In the genomic region with DNA sequence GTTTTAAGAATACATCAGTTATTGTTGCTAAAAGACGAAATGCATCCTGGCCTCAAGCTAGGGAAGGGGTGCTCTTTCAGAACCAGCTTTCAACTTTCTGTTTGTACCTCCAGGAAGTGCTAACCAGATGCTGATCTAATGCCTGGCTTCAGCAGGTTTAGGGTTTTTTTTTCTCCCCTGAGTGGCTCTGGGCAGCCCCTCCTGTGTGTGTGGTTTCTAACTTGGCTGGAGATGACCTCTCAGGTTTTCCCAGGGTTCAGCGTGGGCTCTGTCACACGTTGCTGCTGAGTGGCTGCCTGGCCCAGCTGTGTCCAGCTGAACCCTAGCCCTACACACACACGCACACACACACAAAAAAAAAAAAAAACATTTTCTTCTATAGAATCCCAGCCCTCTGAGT, we compare ENCODE assay signal across 12 mouse cellular contexts. TPM values are rescaled to one million over a fixed set of nuclear protein-coding genes. Genes with fewer than 3 reads are reported as not detected.
DNase-seq lines count a peak whose midpoint lies in the region; ATAC-seq and TF ChIP-seq lines count a peak whose summit lies in the region.
"Had no signal": no experiment of that assay in that cellular context is flagged by ENCODE, and none has a peak within 500 bp of the region (broad histone marks: within the 10 kb centered on the region; RNA-seq: fewer than 3 reads in every experiment).

No protein-coding gene starts in this region.

- 57% methylated on average over 4 of the region's 4 CpGs for WGBS in intestine, embryonic 16.5 days
- WGBS in intestine, postnatal 0 days, result 57% methylated on average over 4 of the region's 4 CpGs
- 26% methylated on average over 4 of the region's 4 CpGs for WGBS in liver, embryonic 15.5 days (ENCODE audit: insufficient replicate concordance)

- peak; percentile 13 to 21 for DNase-seq in B cell, adult 2 months
- peak; percentile 16 for DNase-seq in T-cell, adult 2 months (ENCODE audit: low spot score)
- DNase-seq in frontal cortex, postnatal 10 days (ENCODE audit: low spot score in 2 of 2), result no peak
- DNase-seq in ovary, postnatal 36 days (ENCODE audit: low spot score), result no peak
- DNase-seq: adrenal gland, postnatal 36 days; cerebellum, postnatal 36 days had no signal

- no peak overlapping the region for H3K4me3 ChIP-seq in intestine, embryonic 16.5 days (ENCODE audit: low read length)
- H3K4me3 ChIP-seq in intestine, postnatal 0 days (ENCODE audit: low read depth, low read length), result no peak overlapping the region
- no peak overlapping the region for H3K4me3 ChIP-seq in liver, embryonic 15.5 days (replicated peaks)
- H3K4me3 ChIP-seq: forebrain, embryonic 12.5 days; limb, embryonic 15.5 days; midbrain, embryonic 15.5 days had no signal

- no peak overlapping the region for H3K9ac ChIP-seq in intestine, embryonic 16.5 days (ENCODE audit: low read depth, low read length)
- H3K9ac ChIP-seq in intestine, postnatal 0 days (ENCODE audit: low read depth, low read length), result no peak overlapping the region
- no peak overlapping the region for H3K9ac ChIP-seq in liver, embryonic 15.5 days
- H3K9ac ChIP-seq: forebrain, embryonic 12.5 days; limb, embryonic 15.5 days; midbrain, embryonic 15.5 days had no signal

- H3K27ac ChIP-seq in intestine, embryonic 16.5 days (ENCODE audit: low read length), result peak overlapping the region; percentile 61; the same call in 1 of the 2 replicates
- no peak overlapping the region for H3K27ac ChIP-seq in intestine, postnatal 0 days (ENCODE audit: low read depth, low read length)
- H3K27ac ChIP-seq in liver, embryonic 15.5 days (replicated peaks), result no peak overlapping the region
- H3K27ac ChIP-seq: forebrain, embryonic 12.5 days; limb, embryonic 15.5 days; midbrain, embryonic 15.5 days had no signal

- H3K4me1 ChIP-seq in intestine, embryonic 16.5 days (ENCODE audit: control insufficient read depth, insufficient read depth, low read length), result peaks cover 25% of the 10 kb centered on the region
- 0 out of 2 replicates have a peak, but pooled peaks cover 8% of the 10 kb centered on the region for H3K4me1 ChIP-seq in intestine, postnatal 0 days (replicated peaks; ENCODE audit: control insufficient read depth, insufficient read depth, low read length)
- peaks cover 43% of the 10 kb centered on the region for H3K4me1 ChIP-seq in liver, embryonic 15.5 days (replicated peaks)

- no peak overlapping the region for H3K4me2 ChIP-seq in intestine, embryonic 16.5 days (ENCODE audit: low read depth, low read length)
- no peak overlapping the region for H3K4me2 ChIP-seq in intestine, postnatal 0 days (replicated peaks; ENCODE audit: low read depth)
- H3K4me2 ChIP-seq in liver, embryonic 15.5 days, result peak overlapping the region; percentile 38
- H3K4me2 ChIP-seq: forebrain, embryonic 12.5 days; limb, embryonic 15.5 days; midbrain, embryonic 15.5 days had no signal

- H3K9me3 ChIP-seq in intestine, embryonic 16.5 days (ENCODE audit: control insufficient read depth, low read length), result no peaks in the 10 kb centered on the region
- no peaks in the 10 kb centered on the region for H3K9me3 ChIP-seq in intestine, postnatal 0 days (ENCODE audit: control insufficient read depth)
- no peaks in the 10 kb centered on the region for H3K9me3 ChIP-seq in liver, embryonic 15.5 days (replicated peaks)
- H3K9me3 ChIP-seq: forebrain, embryonic 12.5 days; limb, embryonic 15.5 days; midbrain, embryonic 15.5 days had no signal

- no peak for ATAC-seq in intestine, embryonic 16.5 days
- ATAC-seq in intestine, postnatal 0 days, result no peak
- no peak for ATAC-seq in liver, embryonic 15.5 days (ENCODE audit: insufficient read depth)
- ATAC-seq: midbrain, embryonic 15.5 days had no signal

- no peaks in the 10 kb centered on the region for H3K36me3 ChIP-seq in intestine, embryonic 16.5 days (ENCODE audit: control insufficient read depth, insufficient read depth, low read length)
- H3K36me3 ChIP-seq in intestine, postnatal 0 days (ENCODE audit: control insufficient read depth, insufficient read depth), result no peaks in the 10 kb centered on the region
- H3K36me3 ChIP-seq in liver, embryonic 15.5 days (replicated peaks), result no peaks in the 10 kb centered on the region
- H3K36me3 ChIP-seq: forebrain, embryonic 12.5 days; limb, embryonic 15.5 days; midbrain, embryonic 15.5 days had no signal

- TF ChIP-seq CTCF in intestine, postnatal 0 days (IDR thresholded peaks at IDR 0.05; ENCODE audit: low read depth), result no peak

- no peaks in the 10 kb centered on the region for H3K27me3 ChIP-seq in intestine, embryonic 16.5 days (replicated peaks; ENCODE audit: control insufficient read depth, insufficient read depth, low read length)
- no peaks in the 10 kb centered on the region for H3K27me3 ChIP-seq in intestine, postnatal 0 days (replicated peaks; ENCODE audit: control insufficient read depth, insufficient read depth, low read length)
- no peaks in the 10 kb centered on the region for H3K27me3 ChIP-seq in liver, embryonic 15.5 days
- H3K27me3 ChIP-seq: forebrain, embryonic 12.5 days; limb, embryonic 15.5 days; midbrain, embryonic 15.5 days had no signal

RNA-seq across cellular contexts. Expression of gene Crim1, which starts 45.4 kb away (rescaled TPM):
- polyA plus RNA-seq in intestine, embryonic 16.5 days (2015; fragmentation: Nextera tagmentation; extraction: Ambion mirVana), result 3.9 and 4.0 TPM in 2 replicates
- polyA plus RNA-seq in intestine, postnatal 0 days (2015; fragmentation: Nextera tagmentation; extraction: Ambion mirVana), result 7.7 and 9.0 TPM in 2 replicates
- polyA plus RNA-seq in liver, embryonic 15.5 days (2015; fragmentation: Nextera tagmentation; extraction: Ambion mirVana), result 0.63 and 0.96 TPM in 2 replicates

Comparison
In these comparisons a context has a peak if more than half of its experiments do, and no peak if none do; other contexts are left out.
1. DNase-seq: peak in B cell, adult 2 months (2 of 2) and T-cell, adult 2 months (single experiment); none in frontal cortex, postnatal 10 days (0 of 2) and ovary, postnatal 36 days (single experiment).